Mouse (Mus musculus) midbrain, embryonic 15.5 days (tissue): Measurements from ENCODE around the gene Erich2. TPM values are rescaled to one million over a fixed set of nuclear protein-coding genes. Genes with fewer than 3 reads are reported as not detected.
"Not testable (repeated sequence)": the region's sequence is repeated elsewhere in the genome, so short reads cannot be mapped to it uniquely, and the experiment has no call there.

Source experiments
- ATAC-seq: fragments of 200-750 bp; cut with Nextera tagmentation; replicated peaks from 2 replicates; pipeline ENCODE4 v1.8.0; 2017; ENCODE audit warnings: moderate TSS enrichment
- H3K27ac ChIP-seq: fragments of 300-500 bp; sonication (generic); 2 replicates; pipeline ENCODE4 v1.5.1; 2015; ENCODE audit warnings: mild to moderate bottlenecking, inconsistent platforms
- H3K27me3 ChIP-seq: fragments of 300-500 bp; sonication (generic); replicated peaks from 2 replicates; pipeline ENCODE4 v1.6.1; 2015; ENCODE audit warnings: inconsistent platforms
- H3K36me3 ChIP-seq: fragments of 300-500 bp; sonication (generic); replicated peaks from 2 replicates; pipeline ENCODE4 v1.6.1; 2015; ENCODE audit warnings: inconsistent platforms
- H3K4me1 ChIP-seq: fragments of 300-500 bp; sonication (generic); 2 replicates; pipeline ENCODE4 v1.6.1; 2015; ENCODE audit warnings: inconsistent platforms
- H3K4me2 ChIP-seq: fragments of 300-500 bp; sonication (generic); 2 replicates; pipeline ENCODE4 v1.6.1; 2015; ENCODE audit warnings: inconsistent platforms, mild to moderate bottlenecking, moderate library complexity
- H3K4me3 ChIP-seq: fragments of 300-500 bp; sonication (generic); 2 replicates; pipeline ENCODE4 v1.5.1; 2015; ENCODE audit warnings: mild to moderate bottlenecking, inconsistent platforms
- H3K9ac ChIP-seq: fragments of 300-500 bp; sonication (generic); 2 replicates; pipeline ENCODE4 v1.6.1; 2015; ENCODE audit warnings: mild to moderate bottlenecking, inconsistent platforms
- H3K9me3 ChIP-seq: fragments of 300-500 bp; sonication (generic); 2 replicates; pipeline ENCODE4 v1.6.1; 2016; ENCODE audit warnings: inconsistent platforms
- WGBS: fragments of 180-500 bp; shearing (Covaris S2); methylation state at CpG from one replicate; pipeline ENCODE4 v1.1.7; 2015; ENCODE audit warnings: mixed read lengths; 5-methylcytosine and 5-hydroxymethylcytosine counted together
- polyA plus RNA-seq: library from polyadenylated mRNA; unstranded; fragments of >200 nt; fragmentation: Nextera tagmentation; extraction: Ambion mirVana; gene quantifications from 2 replicates; pipeline ENCODE4 v1.2.1, GENCODE M21; 2015

Erich2 gene
- polyA plus RNA-seq: 2.8 TPM in 2 replicates

DNA sequence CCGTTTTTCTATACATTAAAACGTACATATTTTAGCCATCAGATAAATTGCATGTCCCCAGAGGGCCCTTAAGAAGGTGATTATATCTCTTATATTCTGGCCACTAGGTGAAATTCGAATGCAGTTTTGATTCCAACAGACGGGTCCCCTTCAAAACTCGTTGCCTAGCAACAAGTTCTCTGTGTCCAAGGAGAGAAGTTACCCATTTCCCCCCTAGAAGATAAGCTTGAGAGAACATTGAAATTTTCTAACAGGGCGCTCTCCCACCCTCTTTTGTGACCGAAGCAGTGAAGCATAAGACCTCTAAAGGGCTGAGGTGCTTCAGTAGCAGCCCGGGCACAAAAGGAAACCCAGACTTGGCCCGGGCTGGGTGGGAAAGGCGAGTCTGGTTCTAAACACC lies at the start of gene Erich2:
Gene Erich2, plus strand, starts transcription at position 324 of the 400 bp plus-strand sequence.
- WGBS: 6% methylated on average over 10 of the region's 10 CpGs
- peak; percentile 13; the same call in 1 of the 2 replicates for ATAC-seq
- H3K27ac ChIP-seq: 0 out of 2 replicates have a peak within 1 kb of the TSS, but pooled peaks have one; percentile 22

GRCm38 (mm10) chr2:70463606-70464005 lies 45.0 kb upstream of the Erich2 start:
- Histone ChIP-seq H3K4me1 (no peaks in the 10 kb centered on the region), H3K36me3 (no peaks in the 10 kb centered on the region), H3K27me3 (no peaks in the 10 kb centered on the region), H3K27ac (no peak overlapping the region), H3K4me2 (no peak overlapping the region), H3K4me3 (no peak overlapping the region), H3K9ac (no peak overlapping the region), H3K9me3 (no peaks in the 10 kb centered on the region)
- 80% methylated on average over 1 of the region's 1 CpGs for WGBS
- ATAC-seq: no peak

More for the DNA sequence above, at the start of gene Erich2:
- H3K9me3 ChIP-seq: no peaks in the 10 kb centered on the region
- H3K4me3 ChIP-seq: peak within 1 kb of the TSS; percentile 55
- H3K27me3 ChIP-seq: 0 out of 2 replicates have a peak, but pooled peaks cover 4% of the 10 kb centered on the region
- peaks cover 14% of the 10 kb centered on the region for H3K4me1 ChIP-seq
- peak within 1 kb of the TSS; percentile 46 for H3K9ac ChIP-seq
- H3K4me2 ChIP-seq: peak within 1 kb of the TSS; percentile 85
- H3K36me3 ChIP-seq: no peaks in the 10 kb centered on the region

DNA sequence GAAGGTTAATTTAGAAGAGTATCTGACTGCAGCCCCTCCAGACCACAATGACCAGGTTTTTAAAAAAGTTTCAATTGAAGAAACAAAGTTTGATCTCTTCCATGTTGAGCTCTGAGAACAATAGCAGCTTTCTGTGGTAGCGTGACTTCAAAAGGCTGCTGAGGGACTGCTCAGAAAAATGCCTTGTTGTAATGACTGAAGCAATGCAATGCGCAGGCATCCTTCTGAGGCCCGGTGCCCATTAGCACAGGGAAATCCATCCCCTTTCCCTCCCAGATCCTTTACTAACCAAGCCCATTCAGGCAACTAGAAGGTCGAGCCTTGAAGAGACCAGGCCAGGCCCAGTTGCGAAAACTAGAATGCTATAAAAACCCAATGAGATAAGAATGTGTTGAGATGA lies 37.5 kb upstream of the Erich2 start:
- Histone ChIP-seq H3K27me3 (peaks cover 28% of the 10 kb centered on the region), H3K9me3 (no peaks in the 10 kb centered on the region)

GRCm38 (mm10) chr2:70471861-70472620 lies 36.6 kb upstream of the Erich2 start:
- Histone ChIP-seq H3K4me3 (peak overlapping the region; percentile 33), H3K4me2 (peak overlapping the region; percentile 58), H3K4me1 (peaks cover 50% of the 10 kb centered on the region), H3K27ac (no peak overlapping the region), H3K9me3 (no peaks in the 10 kb centered on the region), H3K36me3 (no peaks in the 10 kb centered on the region), H3K9ac (peak overlapping the region; percentile 21; the same call in 1 of the 2 replicates), H3K27me3 (peaks cover 36% of the 10 kb centered on the region)
- ATAC-seq: peak; percentile 45
- under 1% methylated on average over 48 of the region's 48 CpGs for WGBS

More for the DNA sequence above, 37.5 kb upstream of the Erich2 start:
- no peak overlapping the region for H3K27ac ChIP-seq
- no peak overlapping the region for H3K4me3 ChIP-seq
- 13% methylated on average over 5 of the region's 5 CpGs for WGBS
- H3K4me1 ChIP-seq: peaks cover 41% of the 10 kb centered on the region
- no peak overlapping the region for H3K9ac ChIP-seq
- no peak overlapping the region for H3K4me2 ChIP-seq
- no peak for ATAC-seq
- no peaks in the 10 kb centered on the region for H3K36me3 ChIP-seq

DNA sequence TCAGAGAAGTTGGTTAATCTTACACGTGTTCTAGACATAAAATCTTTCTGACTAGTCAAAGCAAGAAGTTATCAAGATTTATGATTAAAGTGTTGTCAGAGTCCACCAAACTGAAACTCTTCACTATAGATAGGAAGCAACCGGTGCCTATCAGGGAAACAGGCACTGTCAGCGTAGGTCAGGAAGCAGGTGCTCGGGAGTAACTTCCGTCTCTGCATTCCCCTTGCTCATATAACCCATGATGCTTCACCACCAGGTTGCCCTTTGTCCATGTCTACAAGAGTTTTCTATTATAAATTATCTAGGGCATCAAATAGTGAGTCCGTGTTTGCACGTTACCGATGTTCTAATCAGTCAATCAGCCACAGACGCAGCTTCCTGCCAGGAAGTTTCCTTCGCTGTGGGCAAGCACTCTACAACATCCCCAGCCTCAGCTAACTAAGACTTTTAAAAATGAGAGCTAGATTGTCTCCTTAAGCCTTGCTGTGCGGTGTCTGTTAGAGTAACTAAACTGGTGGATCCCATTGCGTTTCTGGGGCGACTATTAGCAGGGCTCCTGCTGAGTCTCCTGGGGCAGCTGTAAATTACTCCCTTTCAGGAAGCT lies 10.8 kb upstream of the Erich2 start:
- no peak for ATAC-seq
- no peak overlapping the region for H3K4me3 ChIP-seq

DNA sequence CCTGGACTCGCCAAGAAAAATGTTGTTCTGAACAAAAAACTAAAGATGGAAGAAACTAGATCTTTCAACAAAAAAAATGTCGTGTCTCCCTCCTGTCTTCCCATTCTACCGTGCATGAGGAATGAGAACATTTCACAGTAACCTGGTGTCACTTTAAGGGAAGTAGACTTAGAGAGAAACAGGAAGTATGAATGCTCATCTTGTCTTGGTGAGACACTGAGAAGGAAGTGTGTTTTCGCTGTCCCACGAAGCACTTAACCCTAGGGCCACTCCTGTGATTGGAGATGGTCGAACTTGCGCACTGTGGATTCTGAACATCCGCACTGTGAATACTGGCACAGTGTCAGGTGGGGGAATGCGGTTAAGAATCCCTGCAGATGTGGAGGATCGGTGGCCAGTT lies 5.2 kb upstream of the Erich2 start:
- ATAC-seq: no peak
- Histone ChIP-seq H3K4me2 (no peak overlapping the region), H3K27me3 (0 out of 2 replicates have a peak, but pooled peaks cover 4% of the 10 kb centered on the region), H3K27ac (no peak overlapping the region), H3K9me3 (no peaks in the 10 kb centered on the region), H3K9ac (no peak overlapping the region), H3K4me1 (peaks cover 8% of the 10 kb centered on the region), H3K4me3 (no peak overlapping the region), H3K36me3 (no peaks in the 10 kb centered on the region)
- 87% methylated on average over 10 of the region's 10 CpGs for WGBS

More for the DNA sequence above, 10.8 kb upstream of the Erich2 start:
- no peak overlapping the region for H3K27ac ChIP-seq
- no peaks in the 10 kb centered on the region; the same call in 1 of the 2 replicates for H3K27me3 ChIP-seq
- H3K36me3 ChIP-seq: no peaks in the 10 kb centered on the region
- H3K9ac ChIP-seq: no peak overlapping the region
- H3K4me2 ChIP-seq: no peak overlapping the region
- 56% methylated on average over 13 of the region's 13 CpGs for WGBS
- no peaks in the 10 kb centered on the region for H3K4me1 ChIP-seq
- no peaks in the 10 kb centered on the region for H3K9me3 ChIP-seq

- Histone ChIP-seq H3K27ac (no peak overlapping the region), H3K4me1 (peaks cover 14% of the 10 kb centered on the region), H3K4me3 (no peak overlapping the region), H3K9me3 (no peaks in the 10 kb centered on the region), H3K36me3 (no peaks in the 10 kb centered on the region), H3K27me3 (0 out of 2 replicates have a peak, but pooled peaks cover 4% of the 10 kb centered on the region), H3K4me2 (no peak overlapping the region), H3K9ac (no peak overlapping the region)
- 36% methylated on average over 1 of the region's 1 CpGs for WGBS
- ATAC-seq: no peak
Observed at GRCm38 (mm10) chr2:70505229-70505628, 3.4 kb upstream of the Erich2 start.

DNA sequence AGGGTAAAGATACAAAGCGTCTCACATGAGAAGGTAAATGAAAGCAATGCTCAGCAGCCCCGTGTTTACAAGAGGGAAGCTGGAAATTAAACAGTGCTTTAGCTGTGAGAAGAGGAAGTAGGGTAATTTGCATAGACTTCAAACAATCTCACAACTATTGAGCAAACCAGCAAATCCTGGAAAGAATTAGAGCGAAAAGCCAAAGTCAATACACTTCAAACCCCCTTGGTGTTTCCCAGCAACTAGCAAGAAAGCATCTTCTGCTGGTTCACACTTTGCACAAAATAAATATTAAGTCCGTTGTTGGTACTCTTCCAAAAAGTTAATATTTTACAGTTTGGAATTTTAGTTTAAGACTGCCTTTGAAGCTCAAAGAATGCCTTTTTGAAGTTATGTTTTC lies 2.7 kb upstream of the Erich2 start:
- Histone ChIP-seq H3K4me2 (no peak overlapping the region), H3K4me1 (peaks cover 14% of the 10 kb centered on the region), H3K9ac (no peak overlapping the region), H3K36me3 (no peaks in the 10 kb centered on the region), H3K27me3 (0 out of 2 replicates have a peak, but pooled peaks cover 4% of the 10 kb centered on the region), H3K27ac (no peak overlapping the region), H3K4me3 (no peak overlapping the region), H3K9me3 (no peaks in the 10 kb centered on the region)
- WGBS: 22% methylated on average over 4 of the region's 4 CpGs
- ATAC-seq: no peak

- Histone ChIP-seq H3K9me3 (no peaks in the 10 kb centered on the region), H3K27me3 (0 out of 2 replicates have a peak, but pooled peaks cover 4% of the 10 kb centered on the region), H3K9ac (no peak overlapping the region), H3K36me3 (no peaks in the 10 kb centered on the region), H3K4me3 (no peak overlapping the region), H3K4me1 (peaks cover 14% of the 10 kb centered on the region), H3K4me2 (no peak overlapping the region), H3K27ac (no peak overlapping the region)
- no peak for ATAC-seq
- WGBS: 42% methylated on average over 2 of the region's 2 CpGs
Observed at GRCm38 (mm10) chr2:70506372-70506771, 2.2 kb upstream of the Erich2 start.

GRCm38 (mm10) chr2:70509021-70509632 lies 508 bp downstream of the Erich2 start:
- peak; percentile 96 for ATAC-seq
- no peaks in the 10 kb centered on the region for H3K36me3 ChIP-seq

DNA sequence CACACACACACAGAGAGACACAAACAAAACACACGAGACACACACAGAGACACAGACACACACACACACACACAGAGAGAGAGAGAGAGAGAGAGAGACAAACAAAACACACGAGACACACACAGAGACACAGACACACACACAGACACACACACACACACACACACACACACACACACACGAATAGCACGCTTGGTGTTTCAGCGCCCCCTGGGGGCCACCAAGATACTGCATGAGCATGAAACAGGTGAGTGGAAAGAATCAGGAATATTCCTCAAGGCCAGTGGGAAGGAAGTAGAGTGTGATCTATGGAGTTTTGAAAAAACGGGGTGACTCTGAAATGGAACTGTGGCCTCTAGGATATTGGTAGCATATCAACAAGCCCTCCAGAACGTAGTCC lies 29.7 kb downstream of the Erich2 start:
- not testable (repeated sequence) for H3K9ac ChIP-seq, H3K27me3 ChIP-seq, H3K9me3 ChIP-seq, ATAC-seq, H3K4me1 ChIP-seq, H3K4me3 ChIP-seq, H3K4me2 ChIP-seq, H3K36me3 ChIP-seq, H3K27ac ChIP-seq
- 48% methylated on average over 7 of the region's 7 CpGs for WGBS

More at GRCm38 (mm10) chr2:70509021-70509632, 508 bp downstream of the Erich2 start:
- H3K4me3 ChIP-seq: peak overlapping the region; percentile 55
- 0 out of 2 replicates have a peak overlapping the region, but pooled peaks have one; percentile 22 for H3K27ac ChIP-seq
- 0% methylated on average over 48 of the region's 56 CpGs for WGBS
- H3K27me3 ChIP-seq: 0 out of 2 replicates have a peak, but pooled peaks cover 4% of the 10 kb centered on the region
- no peaks in the 10 kb centered on the region for H3K9me3 ChIP-seq
- peak overlapping the region; percentile 46 for H3K9ac ChIP-seq
- peaks cover 14% of the 10 kb centered on the region for H3K4me1 ChIP-seq
- peak overlapping the region; percentile 85 for H3K4me2 ChIP-seq

- H3K27me3 ChIP-seq: no peaks in the 10 kb centered on the region
- no peaks in the 10 kb centered on the region for H3K4me1 ChIP-seq
- WGBS: 65% methylated on average over 6 of the region's 6 CpGs
- H3K27ac ChIP-seq: no peak overlapping the region
- no peaks in the 10 kb centered on the region for H3K36me3 ChIP-seq
- no peaks in the 10 kb centered on the region for H3K9me3 ChIP-seq
- H3K4me2 ChIP-seq: no peak overlapping the region
- no peak for ATAC-seq
- H3K9ac ChIP-seq: no peak overlapping the region
- H3K4me3 ChIP-seq: no peak overlapping the region
Observed at GRCm38 (mm10) chr2:70550671-70551070, 42.1 kb downstream of the Erich2 start.
